Mouse (Mus musculus) liver, embryonic 16.5 days (tissue): ENCODE data around the gene Tfap4. TPM values are rescaled to one million over a fixed set of nuclear protein-coding genes. Genes with fewer than 3 reads are reported as not detected.

Source experiments
- ATAC-seq: fragments of 200-750 bp; cut with Nextera tagmentation; 2 replicates; pipeline ENCODE4 v1.8.0; 2017; ENCODE audit warnings: low read depth, mild to moderate bottlenecking, moderate number of reproducible peaks, moderate library complexity
- H3K27ac ChIP-seq: fragments of 300-500 bp; sonication (generic); 2 replicates; pipeline ENCODE4 v1.5.1; 2014; ENCODE audit warnings: mild to moderate bottlenecking, low read length
- H3K27me3 ChIP-seq: fragments of 300-500 bp; sonication (generic); 2 replicates; pipeline ENCODE4 v1.6.1; 2014; ENCODE audit warnings: low read depth, low read length, mixed read lengths; ENCODE audit not compliant: control insufficient read depth, insufficient read depth
- H3K36me3 ChIP-seq: fragments of 300-500 bp; sonication (generic); 2 replicates; pipeline ENCODE4 v1.6.1; 2014; ENCODE audit warnings: mild to moderate bottlenecking; ENCODE audit not compliant: control insufficient read depth, insufficient read depth
- H3K4me1 ChIP-seq: fragments of 300-500 bp; sonication (generic); 2 replicates; pipeline ENCODE4 v1.6.1; 2014; ENCODE audit warnings: low read depth, low read length, mixed read lengths; ENCODE audit not compliant: control insufficient read depth
- H3K4me2 ChIP-seq: fragments of 300-500 bp; sonication (generic); 2 replicates; pipeline ENCODE4 v1.6.1; 2014; ENCODE audit warnings: low read depth, low read length, mixed read lengths
- H3K4me3 ChIP-seq: fragments of 300-500 bp; sonication (generic); 2 replicates; pipeline ENCODE4 v1.5.1; 2014; ENCODE audit warnings: low read depth, mild to moderate bottlenecking, low read length
- H3K9ac ChIP-seq: fragments of 300-500 bp; sonication (generic); 2 replicates; pipeline ENCODE4 v1.6.1; 2014; ENCODE audit warnings: low read depth, low read length
- H3K9me3 ChIP-seq: fragments of 300-500 bp; sonication (generic); replicated peaks from 2 replicates; pipeline ENCODE4 v1.6.1; 2016; ENCODE audit warnings: low read length; ENCODE audit not compliant: control insufficient read depth
- WGBS: fragments of 180-500 bp; shearing (Covaris S2); extraction: QIAGEN DNeasy Blood & Tissue Kit; methylation state at CpG from one replicate; pipeline ENCODE4 v1.1.7; 2014; ENCODE audit not compliant: insufficient replicate concordance; 5-methylcytosine and 5-hydroxymethylcytosine counted together
- polyA plus RNA-seq: library from polyadenylated mRNA; unstranded; fragments of >200 nt; fragmentation: Nextera tagmentation; extraction: Ambion mirVana; gene quantifications from 2 replicates; pipeline ENCODE4 v1.2.1, GENCODE M21; 2015

The Tfap4 gene
- polyA plus RNA-seq, 1 experiment from 2014 or later = 4.7 TPM

DNA sequence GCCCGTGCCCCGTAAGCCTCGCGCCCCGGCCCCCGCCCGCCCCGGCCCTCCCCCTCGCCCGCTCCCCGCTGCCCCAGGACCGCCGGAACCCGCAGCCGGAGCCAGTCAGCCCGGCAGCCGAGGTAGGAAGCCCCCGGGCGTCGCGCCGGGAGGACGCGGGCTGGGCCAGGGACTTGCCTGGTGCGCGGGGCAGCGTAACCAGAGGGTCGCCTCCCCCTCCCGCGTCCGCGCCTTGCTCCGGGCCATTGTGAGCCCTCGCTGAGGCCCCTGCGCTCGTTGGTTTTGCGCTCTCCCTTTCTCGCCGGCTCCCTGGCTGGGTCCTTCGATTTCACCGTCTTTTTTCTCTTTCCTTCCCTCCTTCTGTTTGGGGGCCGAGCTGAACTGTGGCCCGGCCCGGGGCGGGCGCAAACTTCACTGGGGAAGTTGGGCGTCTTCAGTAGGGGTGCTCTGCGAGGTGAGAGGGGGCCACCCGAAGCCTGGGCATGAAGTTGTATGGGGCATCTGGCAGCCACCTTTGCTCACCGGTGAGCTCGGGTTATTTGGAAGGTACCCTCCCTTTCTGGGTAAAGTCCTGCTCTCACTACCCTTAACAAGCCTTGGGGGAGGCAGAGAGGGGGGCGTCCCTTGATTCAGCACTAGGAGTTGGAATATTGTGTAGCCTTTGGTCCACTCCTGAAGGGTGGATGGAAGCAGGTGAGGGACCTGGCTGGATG lies 35.3 kb upstream of the Tfap4 start:
- 1% methylated on average over 43 of the region's 52 CpGs for WGBS
- H3K4me1 ChIP-seq = peaks cover 3% of the 10 kb centered on the region
- peaks cover 40% of the 10 kb centered on the region for H3K27me3 ChIP-seq
- 0 out of 2 replicates have a peak overlapping the region, but pooled peaks have one; percentile 33 for H3K27ac ChIP-seq
- ATAC-seq = 0 out of 2 replicates have a peak, but pooled peaks have one; percentile 1
- peaks cover 2% of the 10 kb centered on the region; the same call in 1 of the 2 replicates for H3K36me3 ChIP-seq
- peak overlapping the region; percentile 64 for H3K9ac ChIP-seq
- H3K9me3 ChIP-seq = no peaks in the 10 kb centered on the region
- H3K4me3 ChIP-seq = peak overlapping the region; percentile 63
- H3K4me2 ChIP-seq = peak overlapping the region; percentile 60

DNA sequence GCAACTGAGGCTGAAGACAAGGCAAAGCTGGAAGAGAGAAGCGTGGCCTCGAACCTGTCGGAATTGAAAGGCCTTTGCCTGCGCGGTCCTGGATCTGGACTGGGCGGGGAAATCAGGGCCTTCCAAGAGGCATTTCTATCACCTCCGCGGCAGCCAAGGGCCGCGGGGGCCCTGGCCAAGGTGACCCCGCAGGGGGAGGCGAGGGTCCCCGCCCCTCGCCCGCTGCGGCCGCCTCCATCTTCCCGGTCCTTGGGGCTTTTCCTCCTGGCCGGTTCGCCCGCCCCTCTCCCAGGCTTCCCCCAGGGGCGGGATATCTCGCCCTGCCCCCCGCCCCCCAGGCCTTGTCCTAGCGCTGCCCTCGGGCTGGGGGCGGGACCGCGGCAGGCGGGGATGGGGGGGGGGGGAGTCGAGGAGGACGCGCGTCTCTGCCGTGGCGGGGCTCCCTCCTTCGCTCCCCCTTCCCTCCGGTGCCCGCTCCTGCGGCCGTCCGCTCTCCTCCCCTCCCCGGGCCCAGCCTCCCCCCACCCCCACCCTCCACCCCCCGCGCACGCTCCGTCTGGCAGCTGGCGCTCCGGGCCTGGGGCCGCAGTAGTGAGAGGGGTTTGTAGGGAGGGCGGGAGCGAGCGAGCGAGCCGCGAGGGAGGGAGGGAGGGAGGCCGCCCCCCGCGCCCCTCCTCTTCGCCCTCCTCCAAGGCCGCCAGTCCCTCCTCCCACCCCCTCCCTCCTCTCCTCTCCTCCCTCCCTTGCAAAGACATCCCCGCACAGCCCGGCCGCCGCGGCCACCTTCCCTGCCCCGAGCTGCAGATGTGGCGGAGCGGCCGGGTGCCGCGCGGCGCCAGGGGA lies 34.5 kb upstream of the Tfap4 start, which contains the start of gene Glis2:
Gene Glis2 (plus strand): TSS at position 743 of the 843 bp plus-strand sequence.
- Histone ChIP-seq H3K4me3 (peak within 1 kb of the TSS; percentile 63), H3K9ac (peak within 1 kb of the TSS; percentile 64), H3K4me1 (peaks cover 3% of the 10 kb centered on the region), H3K36me3 (peaks cover 2% of the 10 kb centered on the region; the same call in 1 of the 2 replicates), H3K4me2 (peak within 1 kb of the TSS; percentile 60), H3K9me3 (no peaks in the 10 kb centered on the region), H3K27ac (peak within 1 kb of the TSS; percentile 51), H3K27me3 (peaks cover 40% of the 10 kb centered on the region)
- peak; percentile 74 for ATAC-seq
- under 1% methylated on average over 46 of the region's 74 CpGs for WGBS

DNA sequence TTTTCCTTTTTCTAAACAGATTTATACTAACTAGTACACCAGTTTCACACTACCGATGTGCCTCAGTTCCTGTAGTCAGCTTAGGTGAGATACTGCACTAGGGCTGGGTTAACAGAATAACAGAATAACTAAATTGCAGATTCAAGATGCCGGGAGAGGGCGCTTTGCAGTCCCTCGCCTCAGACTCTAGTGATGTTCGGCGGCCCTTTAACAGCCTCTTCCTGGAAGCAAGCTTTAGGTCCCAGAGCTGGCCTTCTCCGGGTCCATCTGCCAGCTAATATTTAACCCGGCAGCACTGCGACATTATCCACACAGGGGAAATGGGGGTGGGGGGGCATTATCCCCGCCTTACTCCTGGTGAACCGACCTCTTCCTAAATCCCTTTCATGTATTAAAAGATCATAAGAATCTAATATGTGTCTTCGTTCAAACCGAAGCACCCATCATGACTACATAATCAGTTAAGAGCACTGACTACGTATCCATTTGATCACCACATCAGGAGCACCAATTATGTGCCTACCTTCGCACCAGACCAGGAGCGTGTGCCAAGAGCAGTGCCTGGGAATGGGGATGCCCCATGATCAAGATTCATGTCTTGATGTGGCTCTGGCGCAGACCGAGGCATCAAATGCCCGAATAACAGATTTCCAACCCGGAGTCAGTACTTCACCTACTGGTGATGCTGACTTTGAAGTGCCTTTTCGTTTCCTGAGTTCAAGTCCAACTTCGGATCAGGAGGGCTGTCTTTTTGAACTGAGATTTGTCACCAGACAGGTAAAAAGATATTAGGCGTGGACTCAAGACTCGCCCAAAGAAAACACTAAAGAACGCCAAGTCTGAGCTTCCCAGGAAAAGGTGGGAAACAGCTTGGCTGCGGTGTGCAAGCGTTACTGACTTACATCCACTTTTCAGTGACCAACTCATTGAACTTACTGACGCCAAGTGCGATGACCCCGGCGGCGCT lies 33.5 kb upstream of the Tfap4 start:
- WGBS = 22% methylated on average over 32 of the region's 32 CpGs
- Histone ChIP-seq H3K4me3 (peak overlapping the region; percentile 63), H3K27me3 (peaks cover 40% of the 10 kb centered on the region), H3K9me3 (no peaks in the 10 kb centered on the region), H3K36me3 (peaks cover 2% of the 10 kb centered on the region; the same call in 1 of the 2 replicates), H3K4me1 (peaks cover 3% of the 10 kb centered on the region), H3K4me2 (peak overlapping the region; percentile 60), H3K9ac (peak overlapping the region; percentile 29; the same call in 1 of the 2 replicates), H3K27ac (peak overlapping the region; percentile 51)
- ATAC-seq = peak; percentile 39

DNA sequence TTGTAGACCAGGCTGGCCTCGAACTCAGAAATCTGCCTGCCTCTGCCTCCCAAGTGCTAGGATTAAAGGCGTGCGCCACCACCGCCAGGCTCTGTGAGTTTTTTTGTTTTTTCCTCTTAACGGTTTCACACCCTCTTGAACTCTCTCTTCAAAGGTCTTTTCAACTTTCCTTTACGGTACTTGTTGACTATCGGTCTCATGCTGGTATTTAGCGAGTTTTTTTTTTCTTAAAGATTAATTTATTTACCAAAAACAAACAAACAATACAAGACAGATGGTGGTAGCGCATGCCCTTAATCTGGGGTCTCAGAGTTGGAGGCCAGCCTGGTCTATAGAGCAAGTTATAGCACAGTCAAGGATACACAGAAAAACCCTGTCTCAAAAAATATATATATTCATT lies 30.6 kb upstream of the Tfap4 start:
- no peak overlapping the region for H3K4me3 ChIP-seq
- no peak overlapping the region for H3K9ac ChIP-seq
- no peaks in the 10 kb centered on the region for H3K9me3 ChIP-seq
- H3K4me1 ChIP-seq = peaks cover 24% of the 10 kb centered on the region
- 78% methylated on average over 9 of the region's 9 CpGs for WGBS
- no peak overlapping the region for H3K27ac ChIP-seq
- H3K27me3 ChIP-seq = peaks cover 31% of the 10 kb centered on the region
- no peak for ATAC-seq
- no peak overlapping the region for H3K4me2 ChIP-seq
- peaks cover 2% of the 10 kb centered on the region; the same call in 1 of the 2 replicates for H3K36me3 ChIP-seq

DNA sequence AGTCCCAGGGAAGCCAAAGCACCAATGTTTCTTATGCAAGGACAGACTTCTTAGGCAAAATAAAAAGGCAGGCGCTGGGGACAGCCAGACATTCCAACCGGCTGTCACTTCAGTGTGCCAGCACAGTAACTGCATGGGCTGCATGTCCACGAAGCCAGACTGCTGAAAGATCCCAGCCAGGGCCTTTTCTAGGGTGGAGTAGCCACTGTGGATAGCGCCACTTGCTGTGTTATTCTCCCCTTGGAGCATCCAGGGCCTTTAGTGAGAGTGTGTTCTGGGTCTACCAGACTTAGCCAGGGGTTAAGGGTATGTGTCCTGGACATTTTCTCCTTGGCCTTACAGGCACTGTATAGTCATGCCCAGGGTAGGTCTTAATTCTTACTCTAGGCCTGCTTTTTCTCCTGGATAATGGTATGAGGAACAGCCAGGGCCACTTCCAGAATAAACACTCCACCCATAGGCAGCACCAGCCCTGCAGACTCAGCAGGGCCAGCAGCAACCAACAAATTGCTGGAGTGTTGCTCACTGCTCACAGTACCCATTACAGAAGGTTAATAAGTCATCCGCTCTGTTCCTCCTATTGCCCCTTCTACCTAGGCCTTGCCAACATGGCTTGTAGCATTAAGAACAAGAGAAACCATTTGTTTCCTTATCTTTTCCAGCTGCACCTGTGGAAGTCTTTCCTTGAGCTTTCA lies 28.0 kb upstream of the Tfap4 start:
- WGBS = 72% methylated on average over 5 of the region's 5 CpGs
- Histone ChIP-seq H3K4me2 (no peak overlapping the region), H3K27ac (peak overlapping the region; percentile 71), H3K4me3 (no peak overlapping the region), H3K4me1 (peaks cover 23% of the 10 kb centered on the region), H3K9me3 (no peaks in the 10 kb centered on the region), H3K36me3 (peaks cover 2% of the 10 kb centered on the region; the same call in 1 of the 2 replicates), H3K9ac (no peak overlapping the region), H3K27me3 (peaks cover 5% of the 10 kb centered on the region)
- no peak for ATAC-seq

DNA sequence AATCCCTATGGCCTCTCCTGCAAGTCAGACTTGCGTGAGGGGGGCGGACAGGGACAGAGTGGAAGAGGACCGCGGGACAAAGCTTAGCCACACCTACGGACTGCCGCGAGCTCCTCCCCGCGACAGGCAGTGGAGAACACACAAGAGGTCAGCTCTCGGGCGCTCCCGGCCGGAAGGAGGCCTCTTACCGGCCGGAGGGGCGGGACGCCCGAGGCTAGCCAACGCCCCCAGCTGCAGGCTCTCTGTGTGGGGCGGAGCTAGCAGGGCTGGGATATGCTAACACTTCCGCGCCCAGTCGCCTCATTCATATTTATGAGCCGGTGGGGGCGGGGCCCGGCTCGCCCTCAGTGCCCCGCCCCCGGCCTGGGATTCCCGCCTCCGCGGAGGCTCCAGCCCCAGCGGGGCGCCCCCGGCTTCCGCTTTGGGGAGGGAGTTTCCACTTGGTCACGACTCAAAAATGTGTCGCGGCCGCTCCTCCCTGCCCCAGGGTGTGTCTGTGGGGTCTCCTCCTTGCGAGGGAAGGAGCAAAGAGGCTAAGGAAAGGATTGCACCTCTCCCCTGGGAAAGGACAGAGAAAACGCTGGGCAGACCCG lies 27.0 kb upstream of the Tfap4 start:
- ATAC-seq = peak; percentile 99
- no peaks in the 10 kb centered on the region for H3K27me3 ChIP-seq
- under 1% methylated on average over 43 of the region's 43 CpGs for WGBS

DNA sequence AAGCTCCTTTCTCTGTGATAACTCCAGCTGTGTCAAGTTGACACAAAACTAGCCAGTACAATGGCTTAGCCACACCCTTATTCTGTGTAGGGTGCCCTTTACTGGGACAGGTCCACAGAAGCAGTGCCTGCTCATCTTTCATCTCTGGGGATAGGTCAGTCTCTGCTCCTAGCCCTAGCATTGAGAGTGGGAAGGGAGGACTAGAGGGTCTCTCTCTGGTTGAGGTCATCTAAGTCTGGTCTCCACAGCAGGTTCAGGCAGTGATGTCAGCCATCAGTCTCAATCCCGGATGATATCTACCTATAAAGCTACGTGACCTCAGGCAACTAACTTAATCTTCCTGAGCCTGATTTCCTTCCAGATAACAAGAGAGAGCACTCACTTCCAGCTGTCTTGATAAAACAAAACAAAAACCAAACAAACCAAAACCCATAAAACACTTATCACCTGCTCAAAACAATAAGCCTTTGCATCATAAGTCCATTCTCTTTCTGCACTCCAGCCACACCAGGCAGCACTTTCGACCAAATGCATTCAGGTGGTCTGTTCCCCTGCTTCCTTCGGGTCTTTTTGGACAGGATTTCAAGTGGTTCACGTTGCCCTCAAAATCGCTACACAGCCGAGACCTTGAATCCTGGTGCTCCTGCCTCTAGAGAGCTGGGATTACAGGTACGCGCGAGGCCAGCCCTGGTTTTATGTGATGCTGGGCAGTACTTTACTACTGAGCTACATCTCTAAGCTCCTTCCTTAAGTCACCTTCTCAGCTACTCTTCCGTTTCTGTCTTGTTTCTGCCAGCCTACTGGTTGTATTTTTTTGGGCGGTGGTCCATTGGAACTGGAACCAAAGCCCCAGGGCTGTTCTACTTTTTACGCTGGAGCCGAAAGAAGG lies 26.2 kb upstream of the Tfap4 start:
- peak overlapping the region; percentile 96 for H3K4me2 ChIP-seq
- peaks cover 21% of the 10 kb centered on the region for H3K4me1 ChIP-seq
- peaks cover 2% of the 10 kb centered on the region; the same call in 1 of the 2 replicates for H3K36me3 ChIP-seq
- no peaks in the 10 kb centered on the region for H3K27me3 ChIP-seq
- no peaks in the 10 kb centered on the region for H3K9me3 ChIP-seq
- no peak for ATAC-seq
- WGBS = 5% methylated on average over 14 of the region's 14 CpGs
- peak overlapping the region; percentile 69 for H3K9ac ChIP-seq
- peak overlapping the region; percentile 58 for H3K27ac ChIP-seq
- peak overlapping the region; percentile 69 for H3K4me3 ChIP-seq

More for the DNA sequence above, 27.0 kb upstream of the Tfap4 start:
- Histone ChIP-seq H3K27ac (peak overlapping the region; percentile 71), H3K36me3 (peaks cover 2% of the 10 kb centered on the region; the same call in 1 of the 2 replicates), H3K9ac (peak overlapping the region; percentile 69), H3K4me1 (peaks cover 21% of the 10 kb centered on the region), H3K4me2 (peak overlapping the region; percentile 96), H3K9me3 (no peaks in the 10 kb centered on the region), H3K4me3 (peak overlapping the region; percentile 69)
